Mouse (Mus musculus) midbrain, embryonic 11.5 days (tissue): Measurements from ENCODE around the gene Pitpnc1. TPM values are rescaled to one million over a fixed set of nuclear protein-coding genes. Genes with fewer than 3 reads are reported as not detected.

ENCODE experiments used
- ATAC-seq: fragments of 200-750 bp; cut with Nextera tagmentation; 2 replicates; pipeline ENCODE4 v1.8.0; 2017; ENCODE audit warnings: moderate TSS enrichment, moderate library complexity; ENCODE audit not compliant: low FRiP score
- DNase-seq: peaks from one replicate; pipeline ENCODE4 v3.0.0; 2015; ENCODE audit warnings: low spot score; ENCODE audit errors: missing footprints
- H3K27ac ChIP-seq: fragments of 300-500 bp; sonication (generic); 2 replicates; pipeline ENCODE4 v1.5.1; 2014; ENCODE audit warnings: low read depth, low read length
- H3K27me3 ChIP-seq: fragments of 300-500 bp; sonication (generic); 2 replicates; pipeline ENCODE4 v1.6.1; 2014; ENCODE audit warnings: mild to moderate bottlenecking, low read length, moderate library complexity, mixed read lengths; ENCODE audit not compliant: control insufficient read depth, insufficient read depth
- H3K36me3 ChIP-seq: fragments of 300-500 bp; sonication (generic); 2 replicates; pipeline ENCODE4 v1.6.1; 2014; ENCODE audit warnings: mild to moderate bottlenecking, low read length, moderate library complexity, mixed read lengths; ENCODE audit not compliant: control insufficient read depth, insufficient read depth
- H3K4me1 ChIP-seq: fragments of 300-500 bp; sonication (generic); 2 replicates; pipeline ENCODE4 v1.6.1; 2014; ENCODE audit warnings: low read length; ENCODE audit not compliant: control insufficient read depth, insufficient read depth
- H3K4me2 ChIP-seq: fragments of 300-500 bp; sonication (generic); 2 replicates; pipeline ENCODE4 v1.6.1; 2014; ENCODE audit warnings: mild to moderate bottlenecking, moderate library complexity
- H3K4me3 ChIP-seq: fragments of 300-500 bp; sonication (generic); 2 replicates; pipeline ENCODE4 v1.5.1; 2014; ENCODE audit warnings: low read depth, low read length
- H3K9ac ChIP-seq: fragments of 300-500 bp; sonication (generic); 2 replicates; pipeline ENCODE4 v1.6.1; 2014; ENCODE audit warnings: low read length
- H3K9me3 ChIP-seq: fragments of 300-500 bp; sonication (generic); 2 replicates; pipeline ENCODE4 v1.6.1; 2016; ENCODE audit warnings: low read length; ENCODE audit not compliant: control insufficient read depth
- WGBS: fragments of 180-500 bp; shearing (Covaris S2); extraction: QIAGEN DNeasy Blood & Tissue Kit; methylation state at CpG from one replicate; pipeline ENCODE4 v1.1.7; 2014; 5-methylcytosine and 5-hydroxymethylcytosine counted together
- polyA plus RNA-seq: library from polyadenylated mRNA; unstranded; fragments of >200 nt; fragmentation: Nextera tagmentation; extraction: Ambion mirVana; gene quantifications from 2 replicates; pipeline ENCODE4 v1.2.1, GENCODE M21; 2014

Pitpnc1 gene
- polyA plus RNA-seq, 1 experiment from 2014 or later: 29.9 TPM

GRCm38 (mm10) chr11:107310338-107311121 lies 160.0 kb downstream of the Pitpnc1 start:
- WGBS: 85% methylated on average over 20 of the region's 20 CpGs
- Histone ChIP-seq H3K4me3 (no peak overlapping the region), H3K9me3 (peaks cover 4% of the 10 kb centered on the region), H3K9ac (no peak overlapping the region), H3K4me1 (no peaks in the 10 kb centered on the region), H3K27me3 (no peaks in the 10 kb centered on the region), H3K4me2 (no peak overlapping the region), H3K36me3 (no peaks in the 10 kb centered on the region), H3K27ac (no peak overlapping the region)
- ATAC-seq (no peak), DNase-seq (no peak)

- H3K9ac ChIP-seq: no peak overlapping the region
- H3K27ac ChIP-seq: no peak overlapping the region
- no peaks in the 10 kb centered on the region for H3K4me1 ChIP-seq
- DNase-seq (no peak), ATAC-seq (no peak)
- H3K4me3 ChIP-seq: no peak overlapping the region
- WGBS: 75% methylated on average over 11 of the region's 11 CpGs
- H3K4me2 ChIP-seq: no peak overlapping the region
- peaks cover 4% of the 10 kb centered on the region for H3K9me3 ChIP-seq
- H3K36me3 ChIP-seq: no peaks in the 10 kb centered on the region
- H3K27me3 ChIP-seq: no peaks in the 10 kb centered on the region
Measured at GRCm38 (mm10) chr11:107306170-107306569, 164.3 kb downstream of the Pitpnc1 start.

- Histone ChIP-seq H3K4me1 (no peaks in the 10 kb centered on the region), H3K27me3 (no peaks in the 10 kb centered on the region), H3K27ac (no peak overlapping the region), H3K4me2 (no peak overlapping the region), H3K36me3 (no peaks in the 10 kb centered on the region), H3K4me3 (no peak overlapping the region), H3K9me3 (peaks cover 6% of the 10 kb centered on the region; the same call in 1 of the 2 replicates), H3K9ac (no peak overlapping the region)
- no peak for DNase-seq
- 94% methylated on average over 4 of the region's 4 CpGs for WGBS
- no peak for ATAC-seq
Measured at GRCm38 (mm10) chr11:107302141-107302540, 168.4 kb downstream of the Pitpnc1 start.

- Histone ChIP-seq H3K4me3 (no peak overlapping the region), H3K27ac (no peak overlapping the region), H3K9me3 (peaks cover 6% of the 10 kb centered on the region; the same call in 1 of the 2 replicates), H3K4me1 (no peaks in the 10 kb centered on the region), H3K27me3 (no peaks in the 10 kb centered on the region), H3K36me3 (no peaks in the 10 kb centered on the region), H3K4me2 (no peak overlapping the region), H3K9ac (no peak overlapping the region)
- ATAC-seq: no peak
- DNase-seq: no peak
Measured at GRCm38 (mm10) chr11:107300235-107300634, 170.3 kb downstream of the Pitpnc1 start.

- Histone ChIP-seq H3K9ac (no peak overlapping the region), H3K4me2 (no peak overlapping the region), H3K4me1 (no peaks in the 10 kb centered on the region), H3K9me3 (peaks cover 6% of the 10 kb centered on the region; the same call in 1 of the 2 replicates), H3K27me3 (no peaks in the 10 kb centered on the region), H3K27ac (no peak overlapping the region), H3K36me3 (no peaks in the 10 kb centered on the region), H3K4me3 (no peak overlapping the region)
- no peak for ATAC-seq
- WGBS: 94% methylated on average over 9 of the region's 9 CpGs
- no peak for DNase-seq
Measured at GRCm38 (mm10) chr11:107299511-107300120, 170.9 kb downstream of the Pitpnc1 start.

- no peak overlapping the region for H3K9ac ChIP-seq
- H3K4me2 ChIP-seq: no peak overlapping the region
- no peak overlapping the region for H3K27ac ChIP-seq
- no peaks in the 10 kb centered on the region for H3K27me3 ChIP-seq
- no peak overlapping the region for H3K4me3 ChIP-seq
- ATAC-seq: no peak
- 97% methylated on average over 4 of the region's 4 CpGs for WGBS
- no peak for DNase-seq
- H3K36me3 ChIP-seq: no peaks in the 10 kb centered on the region
- H3K9me3 ChIP-seq: peaks cover 6% of the 10 kb centered on the region; the same call in 1 of the 2 replicates
- H3K4me1 ChIP-seq: no peaks in the 10 kb centered on the region
Measured at GRCm38 (mm10) chr11:107296176-107296575, 174.3 kb downstream of the Pitpnc1 start.

- H3K9me3 ChIP-seq: no peaks in the 10 kb centered on the region
- DNase-seq (no peak), ATAC-seq (no peak)
Measured at GRCm38 (mm10) chr11:107292036-107292435, 178.5 kb downstream of the Pitpnc1 start.

GRCm38 (mm10) chr11:107288186-107288563 lies 182.3 kb downstream of the Pitpnc1 start:
- no peaks in the 10 kb centered on the region for H3K27me3 ChIP-seq
- no peaks in the 10 kb centered on the region for H3K9me3 ChIP-seq
- H3K27ac ChIP-seq: no peak overlapping the region
- 93% methylated on average over 2 of the region's 2 CpGs for WGBS
- DNase-seq (no peak), ATAC-seq (no peak)
- no peak overlapping the region for H3K9ac ChIP-seq
- H3K36me3 ChIP-seq: no peaks in the 10 kb centered on the region
- H3K4me3 ChIP-seq: no peak overlapping the region
- no peak overlapping the region for H3K4me2 ChIP-seq
- no peaks in the 10 kb centered on the region for H3K4me1 ChIP-seq

More at GRCm38 (mm10) chr11:107292036-107292435, 178.5 kb downstream of the Pitpnc1 start:
- H3K9ac ChIP-seq: no peak overlapping the region
- no peaks in the 10 kb centered on the region for H3K4me1 ChIP-seq
- 87% methylated on average over 13 of the region's 13 CpGs for WGBS
- no peak overlapping the region for H3K4me3 ChIP-seq
- H3K27me3 ChIP-seq: no peaks in the 10 kb centered on the region
- no peak overlapping the region for H3K4me2 ChIP-seq
- no peak overlapping the region for H3K27ac ChIP-seq
- no peaks in the 10 kb centered on the region for H3K36me3 ChIP-seq
